Mouse (Mus musculus): ENCODE results near the gene Ablim2.

Gene Ablim2

DNA sequence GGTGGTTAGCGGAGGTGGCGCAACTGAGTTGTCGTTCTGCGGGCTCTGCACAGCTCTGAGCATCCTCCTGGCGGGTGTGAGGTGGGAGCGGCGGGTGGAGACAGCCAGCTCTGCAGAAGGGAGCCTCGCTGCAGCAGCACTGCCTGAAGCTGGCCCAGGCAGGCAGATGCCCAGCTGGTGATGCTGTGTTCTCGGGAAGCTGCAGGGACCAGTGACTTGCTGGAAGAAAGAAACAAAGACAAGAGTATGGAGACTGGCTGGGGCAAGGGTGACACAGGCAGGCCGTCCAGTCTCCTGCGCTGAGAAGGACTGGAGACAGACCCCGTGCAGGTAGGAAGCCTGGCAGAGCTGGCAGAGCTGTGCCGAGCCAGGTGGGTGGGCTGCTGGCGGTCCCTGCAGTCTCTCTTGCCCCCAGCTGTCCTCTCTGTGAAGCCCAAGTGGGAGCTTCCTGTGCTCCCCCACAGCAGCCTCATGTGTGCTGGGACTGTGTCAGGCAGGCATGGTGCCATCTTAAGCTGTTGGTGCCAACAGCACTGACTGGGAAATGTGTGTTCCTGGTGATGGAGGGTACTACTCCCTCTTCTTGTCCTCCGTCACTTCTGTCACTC lies 56.8 kb downstream of the Ablim2 start:
- DNase-seq (ENCODE audit: low read depth), result no peak

DNA sequence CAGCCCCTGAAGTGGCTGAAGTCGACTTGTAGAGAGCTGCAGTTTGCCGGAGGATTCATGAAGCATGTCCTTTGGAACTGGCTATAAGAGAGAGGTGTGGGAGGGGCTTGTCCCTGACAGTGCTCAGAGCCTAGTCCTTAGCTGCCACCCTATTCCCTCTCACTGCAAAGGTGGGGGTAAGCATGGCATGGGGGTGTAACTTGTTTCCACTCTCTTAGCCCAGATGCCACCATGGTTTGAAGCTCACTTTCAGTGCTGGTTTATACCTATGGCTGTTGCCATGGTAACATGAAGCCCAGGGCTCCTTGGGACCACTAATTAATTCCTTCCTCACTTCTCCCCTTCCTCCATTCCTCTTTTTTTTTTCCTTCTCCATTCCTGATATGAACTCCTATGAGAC lies 57.4 kb downstream of the Ablim2 start:
- DNase-seq (ENCODE audit: low read depth), result no peak

DNA sequence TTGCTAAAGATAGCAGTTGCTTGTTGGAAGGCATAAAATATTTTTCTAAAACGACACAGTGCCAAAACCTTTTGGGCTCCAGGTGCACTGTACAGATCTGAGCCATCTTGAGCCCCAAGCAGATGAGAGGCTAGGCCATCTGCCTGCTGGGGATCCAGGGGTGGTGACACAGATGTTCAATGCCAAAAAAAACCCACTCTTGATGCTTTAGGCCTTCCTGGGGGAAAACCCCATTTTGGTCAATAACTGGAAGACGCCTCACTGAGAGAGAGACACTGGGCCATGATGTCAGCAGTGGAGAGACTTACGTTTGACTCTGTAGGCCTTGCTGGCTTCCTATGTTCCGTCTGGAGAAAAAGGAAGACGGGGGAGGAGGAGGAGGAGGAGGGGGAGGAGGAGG lies 59.6 kb downstream of the Ablim2 start:
- DNase-seq (ENCODE audit: low read depth), result no peak

DNA sequence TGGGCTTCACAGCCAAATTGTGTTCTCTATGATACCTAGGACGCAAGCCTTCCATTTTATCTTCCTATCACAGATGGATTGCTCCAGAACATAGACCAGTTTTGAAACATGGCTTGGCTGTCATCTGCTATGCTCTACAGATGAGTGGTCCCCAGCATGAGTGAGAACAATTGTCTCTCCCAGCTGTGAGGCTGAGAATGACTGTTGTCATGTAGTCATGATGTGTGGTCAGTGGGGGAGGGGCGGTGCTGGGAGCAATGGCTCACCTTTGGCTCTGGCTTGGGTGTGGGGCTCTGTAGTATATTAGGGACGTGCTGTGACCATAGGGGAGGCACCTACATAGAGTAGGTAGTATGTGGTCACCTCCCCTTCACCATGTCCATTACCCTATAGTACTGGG lies 60.2 kb downstream of the Ablim2 start:
- no peak for DNase-seq (ENCODE audit: low read depth)

DNA sequence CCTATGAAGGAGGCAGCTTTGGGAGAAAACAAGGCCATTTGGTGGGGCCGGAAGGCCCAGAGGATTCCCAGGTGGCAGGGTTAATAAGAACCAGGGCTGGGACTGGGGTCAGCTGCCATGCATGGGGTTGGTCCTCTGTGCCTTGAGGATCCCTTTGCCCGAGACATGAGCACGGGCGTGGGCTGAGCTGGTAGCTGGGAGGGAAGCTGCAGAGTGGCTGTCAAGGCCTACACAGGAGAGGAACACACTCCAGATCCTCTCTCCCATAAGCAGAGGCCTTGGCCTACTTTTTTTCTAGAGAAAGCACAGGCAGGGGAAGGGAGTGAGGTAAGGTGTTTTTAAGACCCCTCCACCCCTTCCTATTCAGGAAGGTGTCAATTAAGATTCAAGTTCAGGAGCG lies 65.0 kb downstream of the Ablim2 start:
- no peak for DNase-seq (ENCODE audit: low read depth)

DNA sequence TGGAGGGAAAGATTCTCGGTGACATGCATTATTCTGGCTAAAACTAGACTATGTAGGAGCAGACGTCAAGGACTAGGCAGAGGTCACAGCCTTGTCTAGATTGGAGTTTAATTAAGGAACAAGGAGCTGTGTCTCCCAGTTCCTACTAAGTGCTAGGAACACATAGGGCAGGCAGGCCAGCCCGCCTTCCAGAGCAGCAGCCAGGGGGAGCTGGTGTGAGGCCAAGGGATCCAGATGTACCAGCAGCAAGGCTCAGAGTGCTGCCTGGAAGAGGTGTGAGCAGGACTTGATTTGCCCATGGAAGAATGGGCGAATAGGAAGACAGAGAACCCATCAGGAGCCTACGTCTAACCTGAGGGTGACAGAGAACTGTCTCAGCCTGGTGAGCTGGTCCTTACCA lies 68.8 kb downstream of the Ablim2 start:
- no peak for DNase-seq (ENCODE audit: low read depth)

DNA sequence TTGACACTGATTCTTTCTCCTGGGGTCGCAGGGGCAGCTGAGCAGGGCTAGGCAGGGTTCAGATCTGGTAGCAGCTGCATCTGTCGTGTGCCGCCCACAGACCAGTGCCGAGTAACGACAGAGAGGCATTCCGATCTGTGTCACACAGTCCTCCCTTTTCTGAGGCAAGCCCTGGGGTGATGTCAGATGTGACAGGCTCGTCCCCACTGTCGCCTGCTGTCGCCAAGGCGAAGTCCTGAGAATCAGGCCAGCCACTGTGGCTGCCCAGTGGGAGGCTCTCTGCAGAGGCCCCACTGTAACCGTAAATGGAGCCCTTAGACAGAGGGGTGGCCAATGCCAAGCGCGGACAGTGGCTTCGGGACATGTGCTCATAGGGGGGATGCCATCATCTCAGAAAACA lies 69.4 kb downstream of the Ablim2 start:
- no peak for DNase-seq (ENCODE audit: low read depth)

DNA sequence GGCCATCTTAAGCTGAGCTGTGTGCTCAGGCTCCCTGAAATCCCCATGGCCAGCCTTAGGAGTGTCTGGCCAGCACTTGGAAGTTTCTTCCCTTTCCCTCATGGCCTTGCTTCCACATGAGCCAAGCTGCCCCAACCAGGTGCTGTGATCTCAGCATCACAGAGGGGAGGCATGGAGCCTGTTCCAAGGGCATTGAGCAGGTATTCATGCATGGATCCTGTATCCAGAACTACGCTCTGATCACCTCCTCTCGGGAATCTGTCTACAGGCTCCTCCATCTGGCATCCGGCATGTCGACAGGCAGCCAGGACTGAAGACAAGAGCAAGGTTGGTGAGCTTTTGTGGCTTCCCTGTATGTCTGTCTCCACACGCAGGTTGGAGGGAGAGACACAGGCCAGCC lies 70.2 kb downstream of the Ablim2 start:
- DNase-seq (ENCODE audit: low read depth), result no peak

DNA sequence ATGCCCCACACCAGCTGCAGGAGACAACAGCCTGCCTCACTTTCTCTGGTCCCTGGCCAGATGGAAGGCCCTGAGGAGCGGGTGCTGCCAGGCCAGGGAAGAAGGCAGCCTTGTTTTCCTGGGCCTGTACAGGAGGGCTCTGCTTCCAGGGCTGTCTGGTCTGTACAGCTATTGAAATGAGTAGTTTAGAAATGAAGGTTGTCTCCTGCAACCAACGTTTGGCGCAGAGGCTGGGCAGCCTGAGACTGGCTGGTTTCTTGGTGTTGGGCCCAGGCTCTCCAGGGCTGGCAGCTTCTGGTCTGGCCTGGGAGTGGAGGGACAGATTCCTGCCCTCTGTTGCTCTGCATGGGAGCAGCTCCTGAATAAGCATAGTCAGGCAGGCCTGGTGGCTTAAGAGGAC lies 72.4 kb downstream of the Ablim2 start:
- no peak for DNase-seq (ENCODE audit: low read depth)

DNA sequence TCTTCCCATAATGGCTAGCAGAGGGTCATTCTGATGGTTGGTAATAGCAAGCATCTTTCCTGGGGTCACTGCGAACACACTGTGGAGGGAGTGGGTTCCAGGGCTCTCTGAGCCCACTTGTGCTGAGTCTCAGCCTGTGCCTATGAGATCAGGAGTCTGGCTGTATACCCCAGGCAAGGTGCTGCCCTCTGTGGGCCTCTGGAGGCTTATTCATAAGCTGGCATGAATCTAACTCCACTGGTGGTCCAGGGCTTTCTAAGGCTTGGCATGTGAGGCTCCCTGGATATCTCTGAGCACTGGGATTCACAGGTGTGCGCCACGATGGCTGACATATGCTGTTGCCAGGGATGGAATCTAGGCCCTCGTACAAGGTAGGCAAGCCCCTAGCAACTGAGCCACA lies 76.2 kb downstream of the Ablim2 start:
- DNase-seq (ENCODE audit: low read depth), result no peak

DNA sequence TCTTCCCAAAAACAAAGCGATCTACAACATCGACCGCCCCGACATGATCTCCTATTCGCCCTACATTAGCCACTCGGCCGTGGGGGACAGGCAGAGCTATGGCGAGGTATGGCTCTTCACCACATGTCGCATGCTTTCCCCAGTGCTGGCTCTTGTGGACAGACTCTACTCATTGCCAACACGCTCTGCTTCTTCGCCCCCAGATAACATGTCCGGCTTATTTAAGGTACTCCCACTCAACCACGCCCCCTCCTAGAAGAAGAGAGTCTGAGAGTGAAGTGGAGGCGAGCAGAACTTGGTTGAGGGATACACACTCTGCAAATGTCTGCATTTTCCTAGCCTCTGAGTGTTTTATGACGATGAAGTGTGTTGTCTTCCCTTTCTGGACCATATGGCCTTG lies 79.3 kb downstream of the Ablim2 start:
- no peak for DNase-seq (ENCODE audit: low read depth)

DNA sequence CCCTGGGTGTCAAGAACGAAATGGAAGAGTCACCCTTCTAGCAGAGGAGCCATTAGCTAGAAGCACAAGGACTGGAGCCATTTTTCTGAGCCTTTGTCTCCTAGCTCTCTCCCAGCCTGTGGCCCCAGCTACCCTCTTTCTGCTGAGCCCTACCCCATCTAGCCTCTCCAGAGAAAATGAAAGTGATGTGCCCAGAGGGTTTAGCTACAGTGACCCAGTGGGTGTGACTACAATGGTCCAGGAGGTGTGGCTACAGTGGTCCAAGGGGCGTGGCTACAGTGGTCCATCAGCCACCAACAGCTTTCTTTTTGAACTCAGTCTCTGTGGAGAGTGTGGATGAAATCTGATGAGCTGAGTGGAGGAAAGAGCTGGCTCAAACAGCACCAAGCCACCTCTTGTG lies 81.6 kb downstream of the Ablim2 start:
- no peak for DNase-seq (ENCODE audit: low read depth)

DNA sequence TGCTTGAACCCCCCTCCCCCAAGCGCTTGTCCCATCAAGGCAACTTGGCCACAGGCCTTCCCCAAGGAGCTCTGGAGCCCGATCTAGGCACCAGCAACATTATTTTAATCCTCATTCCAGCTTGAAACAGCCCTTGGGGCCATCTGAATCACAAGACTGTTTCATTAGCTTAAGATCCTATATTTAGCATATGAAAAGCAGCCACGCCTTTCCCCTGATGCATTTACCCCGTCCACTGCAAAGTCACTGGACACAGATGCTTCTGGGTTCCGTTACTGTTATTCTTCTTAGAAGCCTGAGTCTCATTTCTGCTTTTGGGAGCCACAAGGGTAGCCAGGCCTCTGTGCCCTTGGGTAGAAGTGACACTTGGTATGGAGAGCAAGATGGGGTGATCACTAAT lies 93.8 kb downstream of the Ablim2 start:
- DNase-seq (ENCODE audit: low read depth), result no peak

DNA sequence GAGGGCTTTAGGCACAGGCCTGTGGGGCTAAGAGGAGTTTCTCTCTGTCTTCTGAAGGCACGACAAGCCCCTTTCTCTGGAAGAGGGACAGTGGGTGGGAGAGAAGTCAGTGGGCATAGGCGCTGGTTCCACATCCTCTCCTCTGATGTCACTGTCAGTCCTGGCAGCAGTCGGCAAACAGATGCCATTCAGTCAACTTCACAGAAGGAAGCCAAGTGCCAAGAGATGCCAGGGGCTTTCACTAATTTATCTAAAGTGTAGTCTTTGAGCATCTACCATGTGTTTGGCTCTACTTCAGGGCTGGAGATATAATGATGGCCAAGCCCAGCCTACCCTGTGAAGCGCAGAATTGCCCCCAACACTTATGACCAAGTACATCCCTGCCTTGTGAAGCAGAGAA lies 95.8 kb downstream of the Ablim2 start:
- DNase-seq (ENCODE audit: low read depth), result no peak

DNA sequence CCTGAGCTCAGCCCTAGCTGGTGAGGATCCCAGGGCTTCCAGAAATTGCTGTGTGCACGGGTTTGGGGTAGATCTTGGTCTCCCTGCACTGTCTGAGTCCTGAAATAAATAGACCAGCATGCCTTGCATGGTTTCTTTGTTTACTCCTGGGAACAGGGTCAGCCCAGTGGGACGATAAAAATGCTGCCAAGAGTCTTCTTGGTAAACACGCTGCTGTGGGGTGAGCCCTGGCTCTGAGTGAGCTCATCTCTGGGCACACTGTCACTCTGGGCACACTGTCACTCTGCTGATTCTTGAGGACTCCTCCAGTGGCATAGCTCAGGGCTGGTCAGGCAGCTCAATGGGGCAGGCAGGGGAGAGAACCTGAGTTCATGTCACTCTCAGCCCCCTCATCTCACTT lies 98.6 kb downstream of the Ablim2 start:
- DNase-seq (ENCODE audit: low read depth), result no peak

DNA sequence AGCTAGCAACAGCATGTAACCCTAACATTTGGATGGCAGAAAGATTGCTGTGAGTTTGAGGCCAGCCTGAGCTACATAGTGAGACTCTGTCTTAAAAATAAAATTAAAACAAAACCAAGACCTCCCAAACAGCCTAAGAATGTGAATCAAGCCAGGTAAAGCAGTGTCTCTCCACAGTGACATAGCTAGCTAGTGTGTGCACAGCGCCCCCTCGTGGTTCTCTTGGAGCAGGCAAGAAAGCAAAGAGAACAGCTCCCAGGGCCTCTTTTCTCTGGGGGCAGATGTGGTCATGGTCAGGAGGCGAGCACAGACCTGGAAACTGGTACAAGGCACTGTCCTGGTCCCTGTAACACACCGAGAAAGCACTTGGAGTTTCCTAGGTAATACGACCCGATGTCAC lies 100.4 kb downstream of the Ablim2 start:
- DNase-seq (ENCODE audit: low read depth), result peak; percentile 10

DNA sequence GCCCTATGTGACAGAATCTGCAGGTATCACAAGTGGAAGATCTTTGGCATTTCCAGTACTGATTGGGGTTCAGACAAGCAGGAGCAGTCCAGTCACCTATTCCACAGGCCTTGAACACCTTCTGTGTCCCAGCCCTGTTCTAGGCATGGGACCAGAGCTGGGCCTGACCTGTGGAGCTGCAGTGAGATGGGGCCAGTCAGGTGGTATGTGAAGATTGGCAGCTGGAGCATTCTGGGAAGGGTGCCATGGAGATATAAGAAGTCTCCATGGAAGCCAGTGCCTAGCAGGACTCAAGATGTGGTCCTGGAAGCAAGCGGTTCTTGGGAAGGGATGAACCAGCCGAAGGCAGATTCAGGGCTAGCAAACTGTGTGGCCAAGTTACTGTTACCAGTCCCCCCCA lies 103.8 kb downstream of the Ablim2 start:
- DNase-seq (ENCODE audit: low read depth), result no peak

DNA sequence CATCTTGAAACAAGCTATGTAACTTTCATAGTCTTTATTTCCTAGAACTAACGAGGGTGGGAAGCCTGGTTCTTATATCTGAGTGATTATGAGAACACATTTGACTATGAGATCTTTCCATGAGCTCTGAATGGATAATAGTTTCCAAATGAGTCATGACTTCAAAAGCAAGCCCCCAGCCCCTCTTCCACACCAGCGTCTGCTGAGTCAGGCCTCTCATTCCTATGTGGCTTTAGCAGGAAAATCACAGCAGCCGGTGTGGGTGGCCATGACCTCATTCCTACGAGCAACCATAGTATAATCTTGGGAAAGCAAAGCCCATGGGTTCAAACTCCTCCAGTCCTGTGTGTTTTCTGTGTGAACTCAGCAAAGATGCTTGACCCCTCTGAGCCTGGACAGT lies 112.3 kb downstream of the Ablim2 start:
- DNase-seq (ENCODE audit: low read depth), result no peak

DNA sequence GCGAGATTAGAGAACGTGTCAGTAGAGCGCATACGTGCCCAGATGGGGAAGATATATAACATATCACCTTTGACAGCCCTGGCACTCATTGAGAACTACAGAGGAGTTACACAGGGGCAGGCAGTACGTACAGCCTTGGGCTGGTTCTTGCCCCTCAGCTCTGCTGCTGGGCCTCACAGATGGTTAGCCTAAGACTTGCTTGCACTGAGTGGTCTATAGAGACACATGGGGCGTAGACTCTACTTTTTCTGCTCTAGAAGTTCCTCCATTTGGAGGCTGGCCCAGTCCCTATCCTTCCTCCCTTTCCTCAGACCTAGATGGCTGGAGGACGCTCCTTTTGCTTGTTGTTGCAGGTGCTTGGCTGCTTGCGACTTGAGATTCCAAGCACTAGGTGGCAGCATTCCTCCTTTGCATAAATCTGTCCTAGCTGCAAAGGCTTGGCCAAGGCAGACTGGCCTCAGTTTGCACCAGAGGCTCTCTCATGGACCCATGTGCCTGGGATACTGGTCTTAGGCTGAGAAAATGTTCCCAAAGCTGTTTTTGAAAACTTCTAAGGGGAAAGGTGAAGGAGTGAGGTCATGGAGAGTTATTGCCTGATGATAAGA lies 112.8 kb downstream of the Ablim2 start:
- DNase-seq (ENCODE audit: low read depth), result peak; percentile 10

DNA sequence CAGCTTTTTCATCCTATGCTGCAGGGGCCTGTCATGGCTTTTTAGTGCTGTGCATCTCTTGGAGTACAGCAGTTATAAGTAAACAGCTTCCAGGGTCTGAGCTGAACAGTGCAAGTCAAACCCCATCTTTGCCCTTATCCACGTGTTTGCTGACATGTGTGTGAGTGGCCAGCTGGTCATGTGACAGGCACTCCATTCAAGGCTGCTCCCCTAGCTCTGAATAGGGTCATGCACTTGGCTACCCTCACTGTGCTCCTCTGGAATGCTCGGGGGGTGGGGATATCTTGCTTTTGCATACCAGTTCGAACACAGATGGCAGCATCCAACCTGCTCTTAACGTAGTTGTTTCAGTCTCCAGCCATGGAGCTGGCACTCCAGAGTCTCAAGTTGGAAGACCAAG lies 115.7 kb downstream of the Ablim2 start:
- no peak for DNase-seq (ENCODE audit: low read depth)

DNA sequence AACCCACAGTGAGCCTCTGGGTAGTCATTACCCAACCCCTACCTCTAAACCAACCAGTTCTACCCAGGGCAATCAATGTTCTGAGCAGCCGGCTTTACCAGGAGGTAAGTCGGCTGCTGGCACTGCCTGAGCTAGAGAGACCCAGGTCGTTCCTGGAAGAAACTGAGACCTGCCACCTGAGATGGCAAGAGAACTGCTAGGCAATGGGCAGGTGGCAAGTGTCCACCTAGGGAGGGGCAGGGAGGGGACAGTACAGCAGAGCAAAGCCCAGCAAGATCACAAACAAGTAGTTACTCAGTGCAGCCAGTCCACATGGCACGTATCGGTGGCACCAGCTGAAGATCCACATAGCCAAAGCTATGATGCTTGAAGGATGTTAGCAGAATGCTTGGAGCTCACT lies 118.6 kb downstream of the Ablim2 start:
- DNase-seq (ENCODE audit: low read depth), result no peak

DNA sequence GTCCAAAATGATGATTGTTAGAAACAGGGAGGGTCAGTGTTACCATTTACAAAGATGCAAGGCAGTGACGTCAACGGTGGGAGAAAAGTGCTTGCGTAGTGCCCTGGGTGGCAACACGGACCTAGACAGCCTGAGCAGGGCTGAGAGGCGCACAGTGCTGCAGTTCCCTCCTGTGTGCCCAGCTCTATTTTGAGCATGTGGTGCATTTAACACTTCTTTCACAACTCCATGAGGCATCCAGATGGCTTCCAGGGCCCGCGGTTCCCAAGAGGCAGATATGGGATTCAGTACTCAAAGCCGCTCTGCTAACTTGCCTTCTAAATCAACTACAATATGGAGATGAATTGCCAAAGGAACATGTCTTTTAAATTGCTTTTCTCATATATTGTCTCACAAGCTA lies 121.5 kb downstream of the Ablim2 start:
- no peak for DNase-seq (ENCODE audit: low read depth)

DNA sequence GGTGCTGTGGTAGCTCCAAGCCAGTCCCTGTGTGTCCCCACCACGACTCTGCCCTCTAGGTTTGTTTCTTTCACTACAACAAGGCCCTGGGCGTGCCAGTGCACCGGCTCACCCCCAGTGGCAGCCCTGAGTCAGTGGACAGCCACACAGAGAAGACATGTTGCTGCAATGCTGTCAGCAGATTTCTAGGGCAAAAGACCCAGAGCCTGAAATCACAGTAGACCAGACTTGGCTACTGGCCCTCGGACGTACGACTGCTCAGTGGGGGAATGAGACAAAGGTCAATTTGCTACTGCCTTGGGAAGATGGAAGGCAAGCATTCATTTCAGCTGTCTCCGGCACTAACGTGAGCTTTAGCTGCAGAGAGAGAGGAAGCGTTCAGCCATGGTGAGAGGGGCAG lies 124.7 kb downstream of the Ablim2 start:
- DNase-seq (ENCODE audit: low read depth), result no peak

DNA sequence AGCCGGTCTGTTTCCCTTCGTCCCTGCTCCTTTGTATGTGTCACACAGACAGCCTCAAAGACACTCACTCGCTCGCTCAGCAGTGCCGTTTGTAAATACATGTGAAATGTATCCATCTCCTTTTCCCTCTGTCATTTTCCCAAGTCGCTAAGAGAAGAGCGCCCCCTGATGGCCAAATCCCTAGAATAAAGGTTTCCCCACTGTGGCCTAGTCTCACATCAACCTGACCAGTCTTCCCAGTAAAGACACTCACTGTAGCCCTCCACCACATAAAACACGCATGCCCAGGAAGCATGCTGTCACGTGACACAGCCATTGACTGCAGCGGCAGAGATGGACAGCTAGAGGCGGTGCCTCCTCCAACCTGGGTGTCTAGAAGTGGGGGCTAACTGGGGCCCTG lies 126.6 kb downstream of the Ablim2 start:
- DNase-seq (ENCODE audit: low read depth), result no peak

DNA sequence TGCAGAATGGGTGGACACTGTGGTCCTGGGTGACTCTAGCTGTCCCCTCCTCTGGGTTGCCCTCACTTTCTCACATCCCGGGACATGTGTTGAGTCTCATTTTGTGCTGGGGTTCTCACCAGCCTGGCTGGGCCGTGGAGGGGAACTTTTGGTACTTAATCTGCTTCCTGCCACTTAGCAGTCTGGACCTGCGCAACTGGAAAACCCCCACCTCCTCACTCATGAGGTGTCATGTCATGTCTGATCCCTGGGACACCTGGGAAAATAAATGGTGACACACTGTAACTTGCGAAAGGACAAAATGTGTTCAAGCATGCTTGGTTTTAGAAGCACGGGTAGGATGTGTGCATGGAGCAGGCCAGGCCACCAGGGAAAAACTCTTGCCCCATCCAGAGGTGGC lies 127.0 kb downstream of the Ablim2 start:
- no peak for DNase-seq (ENCODE audit: low read depth)

Data from c-Kit-positive CD71-positive TER-119-negative erythroid progenitor cells, embryonic 14.5 days (primary cell).